Mouse (Mus musculus): ENCODE measurements around the gene Tollip. TPM values are rescaled to one million over a fixed set of nuclear protein-coding genes. Genes with fewer than 3 reads are reported as not detected.

Gene Tollip
- polyA plus RNA-seq, 1 experiment from 2014 or later = 96.0 TPM

- 68% methylated on average over 4 of the region's 4 CpGs for WGBS
- Histone ChIP-seq H3K27me3 (replicated peaks; ENCODE audit: control insufficient read depth, insufficient read depth, low read length) (no peaks in the 10 kb centered on the region; the same call in 1 of the 2 replicates), H3K4me1 (replicated peaks; ENCODE audit: control insufficient read depth, insufficient read depth, low read length) (peaks cover 26% of the 10 kb centered on the region), H3K4me3 (replicated peaks; ENCODE audit: low read length) (peak overlapping the region; percentile 81), H3K9ac (replicated peaks; ENCODE audit: low read depth, low read length) (peak overlapping the region; percentile 41), H3K9me3 (ENCODE audit: control insufficient read depth, low read length) (no peaks in the 10 kb centered on the region), H3K36me3 (ENCODE audit: control insufficient read depth, insufficient read depth) (no peaks in the 10 kb centered on the region), H3K27ac (ENCODE audit: low read length) (peak overlapping the region; percentile 48), H3K4me2 (ENCODE audit: low read length) (peak overlapping the region; percentile 52)
- ATAC-seq = no peak
Observed at GRCm38 (mm10) chr7:141902791-141903190, 15.5 kb downstream of the Tollip start.

GRCm38 (mm10) chr7:141902269-141902729 is 16.0 kb downstream of the Tollip start:
- ATAC-seq = peak; percentile 97

GRCm38 (mm10) chr7:141901825-141902224 is 16.5 kb downstream of the Tollip start:
- Histone ChIP-seq H3K27me3 (replicated peaks; ENCODE audit: control insufficient read depth, insufficient read depth, low read length) (no peaks in the 10 kb centered on the region; the same call in 1 of the 2 replicates), H3K9ac (replicated peaks; ENCODE audit: low read depth, low read length) (peak overlapping the region; percentile 92), H3K4me1 (replicated peaks; ENCODE audit: control insufficient read depth, insufficient read depth, low read length) (peaks cover 31% of the 10 kb centered on the region), H3K27ac (ENCODE audit: low read length) (peak overlapping the region; percentile 67), H3K36me3 (ENCODE audit: control insufficient read depth, insufficient read depth) (no peaks in the 10 kb centered on the region), H3K9me3 (ENCODE audit: control insufficient read depth, low read length) (no peaks in the 10 kb centered on the region), H3K4me3 (replicated peaks; ENCODE audit: low read length) (peak overlapping the region; percentile 81), H3K4me2 (ENCODE audit: low read length) (peak overlapping the region; percentile 93)
- ATAC-seq = peak; percentile 34
- WGBS = 0% methylated on average over 16 of the region's 16 CpGs

More at GRCm38 (mm10) chr7:141902269-141902729, 16.0 kb downstream of the Tollip start:
- peak overlapping the region; percentile 67 for H3K27ac ChIP-seq (ENCODE audit: low read length)
- H3K9ac ChIP-seq (replicated peaks; ENCODE audit: low read depth, low read length) = peak overlapping the region; percentile 92
- peak overlapping the region; percentile 81 for H3K4me3 ChIP-seq (replicated peaks; ENCODE audit: low read length)
- no peaks in the 10 kb centered on the region; the same call in 1 of the 2 replicates for H3K27me3 ChIP-seq (replicated peaks; ENCODE audit: control insufficient read depth, insufficient read depth, low read length)
- peak overlapping the region; percentile 93 for H3K4me2 ChIP-seq (ENCODE audit: low read length)
- peaks cover 26% of the 10 kb centered on the region for H3K4me1 ChIP-seq (replicated peaks; ENCODE audit: control insufficient read depth, insufficient read depth, low read length)
- WGBS = under 1% methylated on average over 41 of the region's 44 CpGs
- no peaks in the 10 kb centered on the region for H3K36me3 ChIP-seq (ENCODE audit: control insufficient read depth, insufficient read depth)
- H3K9me3 ChIP-seq (ENCODE audit: control insufficient read depth, low read length) = no peaks in the 10 kb centered on the region

- no peaks in the 10 kb centered on the region for H3K27me3 ChIP-seq (replicated peaks; ENCODE audit: control insufficient read depth, insufficient read depth, low read length)
Observed at GRCm38 (mm10) chr7:141892151-141892550, 26.2 kb downstream of the Tollip start.

GRCm38 (mm10) chr7:141878813-141879212 is 39.5 kb downstream of the Tollip start:
- H3K9ac ChIP-seq (replicated peaks; ENCODE audit: low read depth, low read length) = no peak overlapping the region
- H3K36me3 ChIP-seq (ENCODE audit: control insufficient read depth, insufficient read depth) = peaks cover 12% of the 10 kb centered on the region
- WGBS = 100% methylated on average over 2 of the region's 2 CpGs
- H3K4me1 ChIP-seq (replicated peaks; ENCODE audit: control insufficient read depth, insufficient read depth, low read length) = no peaks in the 10 kb centered on the region
- H3K27ac ChIP-seq (ENCODE audit: low read length) = no peak overlapping the region
- H3K4me2 ChIP-seq (ENCODE audit: low read length) = no peak overlapping the region
- H3K9me3 ChIP-seq (ENCODE audit: control insufficient read depth, low read length) = no peaks in the 10 kb centered on the region
- H3K4me3 ChIP-seq (replicated peaks; ENCODE audit: low read length) = no peak overlapping the region
- no peak for ATAC-seq
- no peaks in the 10 kb centered on the region for H3K27me3 ChIP-seq (replicated peaks; ENCODE audit: control insufficient read depth, insufficient read depth, low read length)

More at GRCm38 (mm10) chr7:141892151-141892550, 26.2 kb downstream of the Tollip start:
- Histone ChIP-seq H3K4me3 (replicated peaks; ENCODE audit: low read length) (no peak overlapping the region), H3K4me1 (replicated peaks; ENCODE audit: control insufficient read depth, insufficient read depth, low read length) (peaks cover 6% of the 10 kb centered on the region), H3K9ac (replicated peaks; ENCODE audit: low read depth, low read length) (no peak overlapping the region), H3K4me2 (ENCODE audit: low read length) (no peak overlapping the region), H3K36me3 (ENCODE audit: control insufficient read depth, insufficient read depth) (peaks cover 43% of the 10 kb centered on the region), H3K9me3 (ENCODE audit: control insufficient read depth, low read length) (no peaks in the 10 kb centered on the region), H3K27ac (ENCODE audit: low read length) (no peak overlapping the region)
- 92% methylated on average over 7 of the region's 7 CpGs for WGBS
- ATAC-seq = no peak

GRCm38 (mm10) chr7:141874891-141875290 is 43.4 kb downstream of the Tollip start:
- Histone ChIP-seq H3K4me1 (replicated peaks; ENCODE audit: control insufficient read depth, insufficient read depth, low read length) (no peaks in the 10 kb centered on the region), H3K4me2 (ENCODE audit: low read length) (no peak overlapping the region), H3K27me3 (replicated peaks; ENCODE audit: control insufficient read depth, insufficient read depth, low read length) (no peaks in the 10 kb centered on the region), H3K36me3 (ENCODE audit: control insufficient read depth, insufficient read depth) (peaks cover 6% of the 10 kb centered on the region), H3K4me3 (replicated peaks; ENCODE audit: low read length) (no peak overlapping the region), H3K27ac (ENCODE audit: low read length) (0 out of 2 replicates have a peak overlapping the region, but pooled peaks have one; percentile 11), H3K9ac (replicated peaks; ENCODE audit: low read depth, low read length) (no peak overlapping the region), H3K9me3 (ENCODE audit: control insufficient read depth, low read length) (no peaks in the 10 kb centered on the region)
- WGBS = 89% methylated on average over 5 of the region's 5 CpGs
- ATAC-seq = no peak

GRCm38 (mm10) chr7:141870553-141870952 is 47.8 kb downstream of the Tollip start:
- WGBS = 78% methylated on average over 5 of the region's 5 CpGs
- Histone ChIP-seq H3K4me3 (replicated peaks; ENCODE audit: low read length) (no peak overlapping the region), H3K36me3 (ENCODE audit: control insufficient read depth, insufficient read depth) (peaks cover 6% of the 10 kb centered on the region; the same call in 1 of the 2 replicates), H3K27me3 (replicated peaks; ENCODE audit: control insufficient read depth, insufficient read depth, low read length) (no peaks in the 10 kb centered on the region), H3K9ac (replicated peaks; ENCODE audit: low read depth, low read length) (no peak overlapping the region), H3K9me3 (ENCODE audit: control insufficient read depth, low read length) (no peaks in the 10 kb centered on the region), H3K4me1 (replicated peaks; ENCODE audit: control insufficient read depth, insufficient read depth, low read length) (no peaks in the 10 kb centered on the region), H3K4me2 (ENCODE audit: low read length) (no peak overlapping the region), H3K27ac (ENCODE audit: low read length) (no peak overlapping the region)
- no peak for ATAC-seq

GRCm38 (mm10) chr7:141869644-141870043 is 48.7 kb downstream of the Tollip start:
- no peak overlapping the region for H3K27ac ChIP-seq (ENCODE audit: low read length)
- H3K9me3 ChIP-seq (ENCODE audit: control insufficient read depth, low read length) = no peaks in the 10 kb centered on the region
- H3K4me3 ChIP-seq (replicated peaks; ENCODE audit: low read length) = no peak overlapping the region
- 82% methylated on average over 5 of the region's 5 CpGs for WGBS
- no peaks in the 10 kb centered on the region for H3K27me3 ChIP-seq (replicated peaks; ENCODE audit: control insufficient read depth, insufficient read depth, low read length)
- H3K4me2 ChIP-seq (ENCODE audit: low read length) = no peak overlapping the region
- H3K4me1 ChIP-seq (replicated peaks; ENCODE audit: control insufficient read depth, insufficient read depth, low read length) = no peaks in the 10 kb centered on the region
- H3K9ac ChIP-seq (replicated peaks; ENCODE audit: low read depth, low read length) = no peak overlapping the region
- peaks cover 6% of the 10 kb centered on the region; the same call in 1 of the 2 replicates for H3K36me3 ChIP-seq (ENCODE audit: control insufficient read depth, insufficient read depth)
- no peak for ATAC-seq

- Histone ChIP-seq H3K4me1 (replicated peaks; ENCODE audit: control insufficient read depth, insufficient read depth, low read length) (no peaks in the 10 kb centered on the region), H3K9me3 (ENCODE audit: control insufficient read depth, low read length) (no peaks in the 10 kb centered on the region), H3K27me3 (replicated peaks; ENCODE audit: control insufficient read depth, insufficient read depth, low read length) (no peaks in the 10 kb centered on the region), H3K36me3 (ENCODE audit: control insufficient read depth, insufficient read depth) (no peaks in the 10 kb centered on the region), H3K27ac (ENCODE audit: low read length) (no peak overlapping the region), H3K9ac (replicated peaks; ENCODE audit: low read depth, low read length) (no peak overlapping the region), H3K4me3 (replicated peaks; ENCODE audit: low read length) (no peak overlapping the region), H3K4me2 (ENCODE audit: low read length) (no peak overlapping the region)
- WGBS = 89% methylated on average over 4 of the region's 4 CpGs
- no peak for ATAC-seq
Observed at GRCm38 (mm10) chr7:141861046-141861445, 57.3 kb downstream of the Tollip start.

- H3K27ac ChIP-seq (ENCODE audit: low read length) = no peak overlapping the region
- 96% methylated on average over 10 of the region's 10 CpGs for WGBS
- H3K27me3 ChIP-seq (replicated peaks; ENCODE audit: control insufficient read depth, insufficient read depth, low read length) = no peaks in the 10 kb centered on the region
- H3K9me3 ChIP-seq (ENCODE audit: control insufficient read depth, low read length) = no peaks in the 10 kb centered on the region
- no peaks in the 10 kb centered on the region for H3K36me3 ChIP-seq (ENCODE audit: control insufficient read depth, insufficient read depth)
- no peaks in the 10 kb centered on the region for H3K4me1 ChIP-seq (replicated peaks; ENCODE audit: control insufficient read depth, insufficient read depth, low read length)
- H3K9ac ChIP-seq (replicated peaks; ENCODE audit: low read depth, low read length) = no peak overlapping the region
- H3K4me3 ChIP-seq (replicated peaks; ENCODE audit: low read length) = no peak overlapping the region
- ATAC-seq = no peak
- H3K4me2 ChIP-seq (ENCODE audit: low read length) = no peak overlapping the region
Observed at GRCm38 (mm10) chr7:141840354-141840753, 78.0 kb downstream of the Tollip start.
